Mouse (Mus musculus) stomach, postnatal 0 days (tissue): ENCODE measurements around the gene 4933407L21Rik. TPM values are rescaled to one million over a fixed set of nuclear protein-coding genes. Genes with fewer than 3 reads are reported as not detected.
A peak's percentile ranks its signal among the peaks of the same experiment; 100 is the strongest.

Experiments used
- ATAC-seq: fragments of 200-750 bp; cut with Nextera tagmentation; 2 replicates; pipeline ENCODE4 v1.8.0; 2017; ENCODE audit not compliant: low FRiP score, low TSS enrichment
- DNase-seq: peaks from one replicate; pipeline ENCODE4 v3.0.0-alpha.2; 2016; ENCODE audit warnings: low spot score
- H3K27ac ChIP-seq: fragments of 300-500 bp; sonication (generic); replicated peaks from 2 replicates; pipeline ENCODE4 v1.5.1; 2014; ENCODE audit warnings: mild to moderate bottlenecking, control low read depth
- H3K27me3 ChIP-seq: fragments of 300-500 bp; sonication (generic); 2 replicates; pipeline ENCODE4 v1.6.1; 2014; ENCODE audit warnings: low read length; ENCODE audit not compliant: control insufficient read depth, insufficient read depth
- H3K36me3 ChIP-seq: fragments of 300-500 bp; sonication (generic); 2 replicates; pipeline ENCODE4 v1.6.1; 2014; ENCODE audit warnings: low read length, mixed read lengths; ENCODE audit not compliant: control insufficient read depth, insufficient read depth
- H3K4me1 ChIP-seq: fragments of 300-500 bp; sonication (generic); replicated peaks from 2 replicates; pipeline ENCODE4 v1.6.1; 2014; ENCODE audit warnings: antibody characterized with exemption; ENCODE audit not compliant: control insufficient read depth, insufficient read depth
- H3K4me2 ChIP-seq: fragments of 300-500 bp; sonication (generic); replicated peaks from 2 replicates; pipeline ENCODE4 v1.6.1; 2014; ENCODE audit warnings: low read depth, mild to moderate bottlenecking, control low read depth, moderate library complexity
- H3K4me3 ChIP-seq: fragments of 300-500 bp; sonication (generic); 2 replicates; pipeline ENCODE4 v1.5.1; 2014; ENCODE audit warnings: low read depth, low read length, control low read depth
- H3K9ac ChIP-seq: fragments of 300-500 bp; sonication (generic); 2 replicates; pipeline ENCODE4 v1.6.1; 2014; ENCODE audit warnings: mild to moderate bottlenecking, low read length, control low read depth, mixed read lengths
- H3K9me3 ChIP-seq: fragments of 300-500 bp; sonication (generic); 2 replicates; pipeline ENCODE4 v1.6.1; 2016; ENCODE audit warnings: low read length; ENCODE audit not compliant: control insufficient read depth
- CTCF ChIP-seq: IDR thresholded peaks from 2 replicates; pipeline ENCODE4 v1.5.1; 2016; ENCODE audit warnings: antibody characterized with exemption, low read depth, mild to moderate bottlenecking, moderate library complexity
- EP300 ChIP-seq: optimal IDR thresholded peaks from 2 replicates; pipeline ENCODE3; 2016; ENCODE audit warnings: antibody characterized with exemption
- WGBS: fragments of 180-500 bp; shearing (Covaris S2); extraction: QIAGEN DNeasy Blood & Tissue Kit; methylation state at CpG from one replicate; pipeline ENCODE4 v1.1.7; 2014; 5-methylcytosine and 5-hydroxymethylcytosine counted together
- polyA plus RNA-seq: library from polyadenylated mRNA; unstranded; fragments of >200 nt; fragmentation: Nextera tagmentation; extraction: Ambion mirVana; gene quantifications from 2 replicates; pipeline ENCODE4 v1.2.1, GENCODE M21; 2015

4933407L21Rik gene
- polyA plus RNA-seq, 1 experiment from 2014 or later, result 0.18 TPM

GRCm38 (mm10) chr1:85908754-85909590, 19.3 kb upstream of the 4933407L21Rik start:
- Histone ChIP-seq H3K9me3 (no peaks in the 10 kb centered on the region), H3K27ac (peak overlapping the region; percentile 49), H3K4me1 (peaks cover 2% of the 10 kb centered on the region; the same call in 1 of the 2 replicates), H3K9ac (no peak overlapping the region), H3K4me3 (no peak overlapping the region), H3K4me2 (peak overlapping the region; percentile 5; the same call in 1 of the 2 replicates), H3K27me3 (no peaks in the 10 kb centered on the region), H3K36me3 (peaks cover 17% of the 10 kb centered on the region; the same call in 1 of the 2 replicates)
- DNase-seq (peak; percentile 67), ATAC-seq (peak; percentile 90)
- TF ChIP-seq CTCF, result no peak
- no peak for TF ChIP-seq EP300
- WGBS, result 14% methylated on average over 13 of the region's 13 CpGs

DNA sequence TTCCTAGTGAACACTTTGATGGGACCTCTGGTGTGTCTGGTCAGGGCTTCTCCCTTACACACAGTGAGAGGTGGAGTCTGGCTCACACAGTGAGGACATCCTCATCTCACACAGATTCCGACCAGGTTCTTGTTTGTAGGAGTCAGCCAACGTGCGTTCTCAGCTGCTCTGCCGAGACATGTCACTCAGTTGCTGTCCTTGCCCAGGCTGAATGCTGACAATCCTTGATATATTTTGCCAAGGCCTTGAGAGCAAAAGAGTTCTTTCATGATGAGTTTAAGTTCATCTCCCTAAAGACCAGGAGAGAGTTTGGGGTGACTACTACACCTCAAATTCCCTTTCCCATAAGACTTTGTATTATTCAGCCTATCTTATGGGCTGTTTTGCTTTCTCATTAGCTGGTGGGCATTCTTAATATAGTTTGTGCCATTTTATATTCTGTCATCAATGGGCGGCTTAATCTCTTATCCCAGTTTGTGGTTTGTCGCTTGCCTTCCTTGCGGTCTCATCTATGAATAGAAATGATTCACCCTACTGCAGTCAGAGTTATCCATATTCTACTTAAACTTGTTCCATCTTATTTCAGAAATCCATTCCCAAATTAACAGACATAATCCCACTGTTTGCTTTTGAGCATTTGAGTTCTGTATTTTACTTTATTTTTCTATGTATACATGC, 15.1 kb upstream of the 4933407L21Rik start:
- WGBS, result 83% methylated on average over 7 of the region's 7 CpGs
- DNase-seq, result no peak
- TF ChIP-seq EP300 (no peak), CTCF (no peak)

GRCm38 (mm10) chr1:85915890-85916289, 12.4 kb upstream of the 4933407L21Rik start:
- no peak overlapping the region for H3K4me2 ChIP-seq
- no peaks in the 10 kb centered on the region for H3K27me3 ChIP-seq
- no peak overlapping the region for H3K4me3 ChIP-seq
- H3K36me3 ChIP-seq, result no peaks in the 10 kb centered on the region
- H3K9me3 ChIP-seq, result peaks cover 3% of the 10 kb centered on the region; the same call in 1 of the 2 replicates
- H3K9ac ChIP-seq, result no peak overlapping the region
- H3K27ac ChIP-seq, result no peak overlapping the region
- DNase-seq (no peak), ATAC-seq (no peak)
- no peak for TF ChIP-seq CTCF
- no peak for TF ChIP-seq EP300
- no peaks in the 10 kb centered on the region for H3K4me1 ChIP-seq

More for the DNA sequence above, 15.1 kb upstream of the 4933407L21Rik start:
- H3K4me2 ChIP-seq, result no peak overlapping the region
- no peak overlapping the region for H3K9ac ChIP-seq
- no peak for ATAC-seq
- peaks cover 2% of the 10 kb centered on the region; the same call in 1 of the 2 replicates for H3K4me1 ChIP-seq
- no peak overlapping the region for H3K4me3 ChIP-seq
- H3K9me3 ChIP-seq, result no peaks in the 10 kb centered on the region
- H3K36me3 ChIP-seq, result no peaks in the 10 kb centered on the region
- no peak overlapping the region for H3K27ac ChIP-seq
- no peaks in the 10 kb centered on the region for H3K27me3 ChIP-seq

DNA sequence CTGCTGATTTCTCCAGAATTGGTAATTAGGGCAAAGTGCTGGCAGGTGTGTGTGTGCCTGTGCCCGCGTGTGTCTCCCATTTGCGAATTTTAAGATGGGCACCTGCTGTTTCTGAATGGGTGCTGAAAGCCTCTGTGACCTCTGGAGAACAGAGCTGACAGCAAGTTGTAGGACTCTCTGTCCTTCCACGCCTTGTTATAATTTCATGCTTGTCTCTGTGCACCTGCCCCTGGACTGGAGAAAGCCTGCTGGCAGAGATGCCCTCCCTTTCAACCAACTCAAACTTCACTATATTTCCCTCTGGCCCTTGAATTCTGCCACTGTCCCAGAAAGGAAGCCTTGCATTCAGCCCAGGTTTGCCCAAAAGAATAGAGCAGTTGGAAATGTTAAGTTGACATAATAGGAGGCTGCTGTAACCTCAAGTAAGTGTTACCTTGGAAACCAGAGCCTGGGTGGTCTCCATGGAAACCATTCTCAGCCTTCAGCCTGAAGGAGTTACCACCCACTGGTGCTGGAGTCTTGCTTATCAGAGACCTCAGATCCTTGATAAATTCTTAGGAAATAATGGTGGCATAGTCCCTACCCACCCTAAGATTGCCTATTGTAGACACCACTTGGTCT, 11.3 kb upstream of the 4933407L21Rik start:
- no peaks in the 10 kb centered on the region for H3K27me3 ChIP-seq
- no peaks in the 10 kb centered on the region for H3K4me1 ChIP-seq
- DNase-seq, result no peak
- no peak overlapping the region for H3K4me3 ChIP-seq
- ATAC-seq, result no peak
- no peak overlapping the region for H3K27ac ChIP-seq
- no peak for TF ChIP-seq EP300
- no peak for TF ChIP-seq CTCF
- H3K4me2 ChIP-seq, result no peak overlapping the region
- peaks cover 3% of the 10 kb centered on the region; the same call in 1 of the 2 replicates for H3K9me3 ChIP-seq
- H3K9ac ChIP-seq, result no peak overlapping the region
- H3K36me3 ChIP-seq, result no peaks in the 10 kb centered on the region
- WGBS, result 67% methylated on average over 4 of the region's 4 CpGs

GRCm38 (mm10) chr1:85919621-85920020, 8.7 kb upstream of the 4933407L21Rik start:
- DNase-seq, result no peak

More at GRCm38 (mm10) chr1:85919621-85920020, 8.7 kb upstream of the 4933407L21Rik start:
- H3K36me3 ChIP-seq, result no peaks in the 10 kb centered on the region
- TF ChIP-seq CTCF (no peak), EP300 (no peak)
- H3K27ac ChIP-seq, result no peak overlapping the region
- no peak overlapping the region for H3K4me2 ChIP-seq
- peak; percentile 45; the same call in 1 of the 2 replicates for ATAC-seq
- no peak overlapping the region for H3K9ac ChIP-seq
- H3K4me3 ChIP-seq, result no peak overlapping the region
- H3K27me3 ChIP-seq, result no peaks in the 10 kb centered on the region
- H3K4me1 ChIP-seq, result no peaks in the 10 kb centered on the region
- 76% methylated on average over 7 of the region's 7 CpGs for WGBS
- peaks cover 3% of the 10 kb centered on the region; the same call in 1 of the 2 replicates for H3K9me3 ChIP-seq
